Mouse (Mus musculus): ENCODE results near the gene Slc25a34.
A peak's percentile ranks its signal among the peaks of the same experiment; 100 is the strongest.

Slc25a34 gene

GRCm38 (mm10) chr4:141617863-141618564 lies 5.6 kb downstream of the Slc25a34 start:
- DNase-seq (ENCODE audit: low spot score) = no peak

- peak; percentile 88 for DNase-seq (ENCODE audit: low spot score)
Observed at GRCm38 (mm10) chr4:141617299-141617698, 6.3 kb downstream of the Slc25a34 start.

GRCm38 (mm10) chr4:141616811-141617210 lies 6.8 kb downstream of the Slc25a34 start:
- no peak for DNase-seq (ENCODE audit: low spot score)

- no peak for DNase-seq (ENCODE audit: low spot score)
Observed at GRCm38 (mm10) chr4:141614946-141615345, 8.7 kb downstream of the Slc25a34 start.

- no peak for DNase-seq (ENCODE audit: low spot score)
Observed at GRCm38 (mm10) chr4:141609538-141609937, 14.1 kb downstream of the Slc25a34 start.

- no peak for DNase-seq (ENCODE audit: low spot score)
Observed at GRCm38 (mm10) chr4:141605861-141606260, 17.8 kb downstream of the Slc25a34 start, which contains the start of gene Fblim1. Fblim1 (minus strand) TSS chr4:141606096.

GRCm38 (mm10) chr4:141605421-141605820 lies 18.2 kb downstream of the Slc25a34 start:
- no peak for DNase-seq (ENCODE audit: low spot score)

GRCm38 (mm10) chr4:141604493-141604892 lies 19.1 kb downstream of the Slc25a34 start:
- peak; percentile 64 for DNase-seq (ENCODE audit: low spot score)

GRCm38 (mm10) chr4:141603921-141604320 lies 19.7 kb downstream of the Slc25a34 start:
- no peak for DNase-seq (ENCODE audit: low spot score)

- no peak for DNase-seq (ENCODE audit: low spot score)
Observed at GRCm38 (mm10) chr4:141602523-141603223, 20.9 kb downstream of the Slc25a34 start.

GRCm38 (mm10) chr4:141601148-141601862 lies 22.3 kb downstream of the Slc25a34 start:
- peak; percentile 68 for DNase-seq (ENCODE audit: low spot score)

GRCm38 (mm10) chr4:141600364-141600763 lies 23.3 kb downstream of the Slc25a34 start:
- DNase-seq (ENCODE audit: low spot score) = no peak

GRCm38 (mm10) chr4:141599251-141600141 lies 24.1 kb downstream of the Slc25a34 start:
- no peak for DNase-seq (ENCODE audit: low spot score)

GRCm38 (mm10) chr4:141598894-141599250 lies 24.7 kb downstream of the Slc25a34 start:
- DNase-seq (ENCODE audit: low spot score) = no peak

- peak; percentile 72 for DNase-seq (ENCODE audit: low spot score)
Observed at GRCm38 (mm10) chr4:141598199-141598893, 25.3 kb downstream of the Slc25a34 start.

GRCm38 (mm10) chr4:141596700-141597328 lies 26.8 kb downstream of the Slc25a34 start:
- DNase-seq (ENCODE audit: low spot score) = no peak

- no peak for DNase-seq (ENCODE audit: low spot score)
Observed at GRCm38 (mm10) chr4:141595605-141596268, 27.9 kb downstream of the Slc25a34 start.

GRCm38 (mm10) chr4:141595138-141595537 lies 28.5 kb downstream of the Slc25a34 start:
- DNase-seq (ENCODE audit: low spot score) = no peak

GRCm38 (mm10) chr4:141591547-141591946 lies 32.1 kb downstream of the Slc25a34 start:
- peak; percentile 75 for DNase-seq (ENCODE audit: low spot score)

- DNase-seq (ENCODE audit: low spot score) = no peak
Observed at GRCm38 (mm10) chr4:141583919-141584318, 39.7 kb downstream of the Slc25a34 start.

Measured in testis, postnatal 10 days (tissue).